Mouse (Mus musculus): Measurements from ENCODE around the gene Mast4. TPM values are rescaled to one million over a fixed set of nuclear protein-coding genes. Genes with fewer than 3 reads are reported as not detected.
"Not testable (repeated sequence)": the region's sequence is repeated elsewhere in the genome, so short reads cannot be mapped to it uniquely, and the experiment has no call there.

The Mast4 gene
- polyA plus RNA-seq, 1 experiment from 2014 or later, result 14.6 TPM

DNA sequence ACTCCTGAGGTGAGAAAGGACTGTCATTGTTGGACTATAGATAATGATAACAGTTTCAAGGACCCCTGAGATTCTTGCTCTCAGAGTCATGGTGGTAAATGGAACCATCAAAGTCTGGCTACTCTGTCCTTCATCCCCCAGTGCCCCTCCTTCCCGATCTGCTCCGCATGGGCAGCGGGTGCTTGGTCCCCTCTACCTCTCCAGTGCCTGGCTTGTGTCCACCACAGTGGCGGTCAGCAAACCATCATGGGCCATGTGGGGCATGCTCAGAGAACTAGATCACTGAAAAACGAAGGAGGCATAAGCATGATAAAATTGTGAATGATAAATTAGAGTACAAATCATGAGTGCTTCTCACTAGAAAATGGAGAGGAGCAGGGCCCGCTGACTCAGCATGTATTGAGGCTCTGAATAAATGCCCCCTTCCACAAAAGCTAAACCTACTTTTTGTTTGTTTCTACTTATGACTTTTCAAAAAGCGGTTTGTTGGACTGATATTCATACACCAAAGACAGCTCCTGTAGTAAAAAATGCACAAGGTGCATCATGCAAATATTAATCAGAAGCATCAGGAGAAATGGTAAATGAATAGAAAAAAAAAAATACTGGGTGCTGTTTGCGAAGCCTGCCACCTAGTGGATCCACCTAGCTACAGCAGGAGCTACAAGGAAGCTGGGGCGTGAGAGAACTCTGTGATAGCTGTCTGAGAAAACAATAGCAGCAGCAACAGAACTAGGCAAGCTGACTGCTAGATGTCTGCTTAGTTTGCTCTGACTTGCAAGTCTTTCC, 589.6 kb downstream of the Mast4 start:
- Histone ChIP-seq H3K4me2 (replicated peaks) (no peak overlapping the region), H3K27me3 (no peaks in the 10 kb centered on the region), H3K4me1 (peaks cover 4% of the 10 kb centered on the region; the same call in 1 of the 2 replicates), H3K4me3 (no peak overlapping the region), H3K9me3 (no peaks in the 10 kb centered on the region), H3K9ac (replicated peaks) (no peak overlapping the region), H3K27ac (replicated peaks) (no peak overlapping the region), H3K36me3 (no peaks in the 10 kb centered on the region)
- ATAC-seq (replicated peaks), result peak; percentile 20; the same call in 1 of the 2 replicates
- 66% methylated on average over 9 of the region's 9 CpGs for WGBS

DNA sequence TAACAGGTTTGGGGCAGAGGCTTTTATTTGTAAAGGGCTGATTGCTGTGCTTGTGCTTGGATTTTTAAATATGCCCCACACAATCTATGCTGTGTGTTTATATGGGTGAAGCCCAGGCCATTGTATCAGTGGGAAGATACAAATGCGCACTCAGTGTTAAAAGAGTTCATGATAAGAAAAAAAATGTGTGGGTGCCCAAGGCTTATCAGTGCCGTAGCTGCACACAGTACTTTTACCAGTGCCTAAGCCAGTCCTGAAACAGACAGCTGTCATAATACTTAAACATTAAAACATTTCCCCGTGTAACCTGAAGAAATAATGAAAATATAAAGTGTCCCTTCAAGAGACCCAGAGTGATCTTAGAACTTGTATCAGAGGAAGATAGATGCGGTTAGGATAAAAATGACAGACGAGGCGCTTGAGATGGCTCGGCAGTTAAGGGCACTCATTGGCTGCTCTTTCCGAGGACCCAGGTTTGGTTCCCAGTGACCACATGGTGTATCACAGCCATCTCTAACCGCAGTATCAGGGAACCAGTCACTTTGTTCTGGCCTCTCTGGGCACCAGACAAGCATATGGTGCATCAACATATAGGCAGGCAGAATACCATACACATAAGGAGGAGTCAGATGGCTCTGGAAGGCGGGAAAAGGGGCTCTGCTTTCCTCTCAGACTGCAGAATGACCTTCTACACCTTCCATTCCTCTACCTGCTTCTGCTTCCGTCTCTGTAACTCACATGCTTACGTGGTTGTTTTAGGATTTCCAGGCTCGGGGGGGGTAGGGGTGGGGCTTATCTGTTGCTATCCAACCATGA, 594.4 kb downstream of the Mast4 start:
- no peak for ATAC-seq (replicated peaks)
- WGBS, result 92% methylated on average over 13 of the region's 13 CpGs
- H3K4me3 ChIP-seq, result no peak overlapping the region
- no peak overlapping the region for H3K4me2 ChIP-seq (replicated peaks)
- H3K4me1 ChIP-seq, result no peaks in the 10 kb centered on the region
- no peaks in the 10 kb centered on the region for H3K27me3 ChIP-seq
- no peaks in the 10 kb centered on the region for H3K9me3 ChIP-seq
- H3K9ac ChIP-seq (replicated peaks), result no peak overlapping the region
- no peak overlapping the region for H3K27ac ChIP-seq (replicated peaks)
- peaks cover 3% of the 10 kb centered on the region; the same call in 1 of the 2 replicates for H3K36me3 ChIP-seq

- no peak for ATAC-seq (replicated peaks)
- WGBS, result 90% methylated on average over 7 of the region's 7 CpGs
- Histone ChIP-seq H3K36me3 (peaks cover 3% of the 10 kb centered on the region; the same call in 1 of the 2 replicates), H3K4me2 (replicated peaks) (no peak overlapping the region), H3K27me3 (no peaks in the 10 kb centered on the region), H3K9ac (replicated peaks) (no peak overlapping the region), H3K9me3 (no peaks in the 10 kb centered on the region), H3K27ac (replicated peaks) (no peak overlapping the region), H3K4me3 (no peak overlapping the region), H3K4me1 (no peaks in the 10 kb centered on the region)
Measured at GRCm38 (mm10) chr13:102737811-102738210, 596.5 kb downstream of the Mast4 start.

DNA sequence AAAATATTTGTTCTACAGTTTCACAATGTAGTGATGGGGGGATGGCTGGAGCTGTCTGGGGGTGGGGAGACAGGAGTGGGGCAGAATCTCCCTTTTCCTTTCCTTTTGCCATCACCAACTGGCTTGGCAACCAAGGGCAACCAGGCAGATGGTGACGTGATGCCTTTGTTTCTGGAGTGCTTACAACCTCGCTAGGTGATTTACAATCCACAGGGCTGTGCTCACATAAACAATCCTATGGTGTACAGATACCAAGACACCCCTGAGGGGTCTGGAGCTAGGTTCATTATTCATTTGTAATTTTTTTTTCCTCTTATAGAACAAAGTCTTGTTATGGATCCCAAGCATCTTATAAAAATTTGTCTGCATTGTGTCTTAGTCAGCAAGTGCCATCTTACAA, 601.2 kb downstream of the Mast4 start:
- WGBS, result 63% methylated on average over 2 of the region's 2 CpGs
- no peak for ATAC-seq (replicated peaks)
- H3K27ac ChIP-seq (replicated peaks), result no peak overlapping the region
- H3K4me3 ChIP-seq, result no peak overlapping the region
- H3K4me1 ChIP-seq, result no peaks in the 10 kb centered on the region
- no peaks in the 10 kb centered on the region for H3K9me3 ChIP-seq
- no peak overlapping the region for H3K9ac ChIP-seq (replicated peaks)
- H3K36me3 ChIP-seq, result no peaks in the 10 kb centered on the region; the same call in 1 of the 2 replicates
- H3K27me3 ChIP-seq, result no peaks in the 10 kb centered on the region
- no peak overlapping the region for H3K4me2 ChIP-seq (replicated peaks)

DNA sequence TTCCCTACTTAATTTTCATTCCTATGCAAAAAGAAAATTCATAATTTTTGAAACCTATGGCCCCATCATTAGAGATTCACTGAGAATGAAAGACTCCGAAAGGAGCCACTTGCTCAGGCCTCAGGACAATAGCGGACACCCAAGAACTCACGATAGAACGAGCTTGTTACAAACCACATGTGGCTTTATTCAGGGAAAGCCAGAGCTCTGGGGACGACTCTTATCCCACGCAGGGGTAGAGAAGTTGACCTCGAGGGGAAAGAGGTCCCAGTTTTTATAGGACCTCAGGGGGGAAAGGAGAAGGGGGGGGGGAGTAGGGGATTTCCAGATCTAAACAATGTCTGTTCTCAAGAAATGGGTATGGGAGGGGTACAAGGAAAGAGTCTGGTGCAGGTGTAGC, 605.3 kb downstream of the Mast4 start:
- 68% methylated on average over 7 of the region's 7 CpGs for WGBS

DNA sequence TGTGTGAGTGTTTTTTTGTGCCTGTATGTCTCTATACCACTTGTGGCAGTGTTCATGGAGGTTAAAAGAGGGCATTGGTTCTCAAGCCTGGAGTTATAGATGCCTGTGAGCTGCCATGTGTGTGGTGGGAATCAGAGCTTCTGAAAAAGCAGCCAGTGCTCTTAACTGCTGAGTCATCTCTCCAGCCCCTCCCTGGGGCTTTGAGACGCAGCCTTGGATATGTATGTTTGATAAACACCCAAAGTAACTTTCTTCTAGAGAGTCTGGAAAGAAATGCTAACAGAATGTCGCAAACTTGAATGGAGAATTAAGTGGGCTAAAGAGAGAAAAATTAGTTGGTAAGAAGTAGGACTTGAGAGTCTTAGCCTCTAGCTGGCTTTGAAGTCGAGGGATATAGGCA, 606.3 kb downstream of the Mast4 start:
- 85% methylated on average over 3 of the region's 3 CpGs for WGBS
- ATAC-seq (replicated peaks), result no peak
- Histone ChIP-seq H3K27ac (replicated peaks) (no peak overlapping the region), H3K4me1 (no peaks in the 10 kb centered on the region), H3K4me3 (no peak overlapping the region), H3K36me3 (no peaks in the 10 kb centered on the region), H3K9ac (replicated peaks) (no peak overlapping the region), H3K9me3 (no peaks in the 10 kb centered on the region), H3K4me2 (replicated peaks) (no peak overlapping the region), H3K27me3 (no peaks in the 10 kb centered on the region)

More for the DNA sequence above, 605.3 kb downstream of the Mast4 start:
- ATAC-seq (replicated peaks); H3K9ac ChIP-seq (replicated peaks); H3K27me3 ChIP-seq; H3K4me3 ChIP-seq; H3K9me3 ChIP-seq; H3K4me2 ChIP-seq (replicated peaks); H3K4me1 ChIP-seq; H3K27ac ChIP-seq (replicated peaks); H3K36me3 ChIP-seq: not testable (repeated sequence)

DNA sequence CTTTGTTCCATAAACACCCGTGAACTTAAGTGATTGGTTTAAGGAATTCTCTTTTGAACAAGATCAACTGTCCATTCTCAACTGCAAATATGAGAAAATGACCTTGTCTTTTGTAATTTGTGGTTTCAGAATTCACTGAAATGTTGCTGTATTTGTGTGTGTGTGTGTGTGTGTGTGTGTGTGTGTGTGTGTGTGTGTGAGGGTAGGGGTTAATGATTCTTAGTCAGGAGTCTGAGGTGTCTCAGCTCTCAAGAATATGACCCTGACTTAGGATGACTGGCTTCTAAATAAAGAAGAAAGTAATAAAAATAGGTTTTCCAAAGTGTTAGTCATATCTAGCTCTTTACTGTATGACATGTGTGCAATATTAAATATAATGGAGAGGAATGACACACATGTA, 607.4 kb downstream of the Mast4 start:
- no peak overlapping the region for H3K4me2 ChIP-seq (replicated peaks)
- ATAC-seq (replicated peaks), result no peak
- no peaks in the 10 kb centered on the region for H3K9me3 ChIP-seq
- no peak overlapping the region for H3K4me3 ChIP-seq
- no peaks in the 10 kb centered on the region for H3K27me3 ChIP-seq
- WGBS, result 37% methylated on average over 1 of the region's 1 CpGs
- H3K4me1 ChIP-seq, result no peaks in the 10 kb centered on the region
- H3K27ac ChIP-seq (replicated peaks), result no peak overlapping the region
- H3K36me3 ChIP-seq, result no peaks in the 10 kb centered on the region
- no peak overlapping the region for H3K9ac ChIP-seq (replicated peaks)

GRCm38 (mm10) chr13:102725906-102726305, 608.4 kb downstream of the Mast4 start:
- no peak overlapping the region for H3K27ac ChIP-seq (replicated peaks)
- no peak for ATAC-seq (replicated peaks)
- no peak overlapping the region for H3K4me2 ChIP-seq (replicated peaks)

DNA sequence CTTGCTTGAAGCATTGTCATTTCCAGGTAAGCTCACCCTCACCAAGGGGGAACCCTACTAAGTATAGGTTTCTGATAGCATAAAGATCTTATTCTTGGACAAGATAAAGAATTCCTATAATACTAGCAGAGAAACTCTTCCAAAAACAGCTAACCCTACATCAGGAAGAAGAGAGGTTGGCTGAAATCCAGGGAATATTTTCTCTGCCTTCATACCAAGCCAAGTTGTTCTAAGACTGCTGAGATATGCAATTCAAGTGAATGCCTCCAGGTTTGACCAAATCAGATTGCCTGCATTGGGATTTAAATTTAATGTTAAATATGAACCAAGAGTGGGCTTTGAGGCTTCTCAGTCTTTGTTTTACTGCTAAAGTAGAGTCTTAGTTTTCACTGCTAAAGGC, 608.9 kb downstream of the Mast4 start:
- no peaks in the 10 kb centered on the region for H3K9me3 ChIP-seq
- H3K27me3 ChIP-seq, result no peaks in the 10 kb centered on the region
- H3K36me3 ChIP-seq, result no peaks in the 10 kb centered on the region
- no peak overlapping the region for H3K9ac ChIP-seq (replicated peaks)
- H3K4me2 ChIP-seq (replicated peaks), result no peak overlapping the region
- H3K27ac ChIP-seq (replicated peaks), result no peak overlapping the region
- no peaks in the 10 kb centered on the region for H3K4me1 ChIP-seq
- ATAC-seq (replicated peaks), result no peak
- no peak overlapping the region for H3K4me3 ChIP-seq

More at GRCm38 (mm10) chr13:102725906-102726305, 608.4 kb downstream of the Mast4 start:
- no peaks in the 10 kb centered on the region for H3K9me3 ChIP-seq
- no peaks in the 10 kb centered on the region for H3K27me3 ChIP-seq
- WGBS, result 75% methylated on average over 2 of the region's 2 CpGs
- no peaks in the 10 kb centered on the region for H3K36me3 ChIP-seq
- no peak overlapping the region for H3K9ac ChIP-seq (replicated peaks)
- H3K4me1 ChIP-seq, result no peaks in the 10 kb centered on the region
- H3K4me3 ChIP-seq, result no peak overlapping the region

DNA sequence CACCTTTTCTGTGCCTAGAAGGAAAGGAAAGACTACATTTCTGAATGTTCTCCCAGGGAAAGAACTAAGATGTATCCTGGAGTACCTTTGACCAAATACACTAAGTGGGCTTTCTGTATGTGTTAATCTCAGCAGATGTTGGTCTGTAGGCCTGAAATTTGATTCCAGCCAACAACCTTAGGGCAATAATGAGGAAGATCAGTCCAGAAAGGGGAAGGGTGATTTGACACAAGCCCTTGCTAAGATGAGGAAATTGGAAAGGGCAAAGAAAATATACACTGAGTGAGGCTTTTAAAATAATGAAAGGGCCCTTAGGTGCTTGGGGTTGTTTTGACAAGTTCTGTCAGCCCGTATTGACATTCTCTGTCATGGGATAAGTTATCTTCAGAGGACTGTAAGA, 617.3 kb downstream of the Mast4 start:
- no peaks in the 10 kb centered on the region for H3K9me3 ChIP-seq
- H3K4me3 ChIP-seq, result no peak overlapping the region
- ATAC-seq (replicated peaks), result no peak
- no peaks in the 10 kb centered on the region for H3K36me3 ChIP-seq
- 86% methylated on average over 1 of the region's 1 CpGs for WGBS
- no peaks in the 10 kb centered on the region for H3K27me3 ChIP-seq
- no peak overlapping the region for H3K9ac ChIP-seq (replicated peaks)
- no peak overlapping the region for H3K4me2 ChIP-seq (replicated peaks)
- H3K4me1 ChIP-seq, result no peaks in the 10 kb centered on the region
- H3K27ac ChIP-seq (replicated peaks), result no peak overlapping the region

- no peak overlapping the region for H3K4me3 ChIP-seq
- 93% methylated on average over 3 of the region's 3 CpGs for WGBS
Measured at GRCm38 (mm10) chr13:102700744-102701143, 633.6 kb downstream of the Mast4 start.

DNA sequence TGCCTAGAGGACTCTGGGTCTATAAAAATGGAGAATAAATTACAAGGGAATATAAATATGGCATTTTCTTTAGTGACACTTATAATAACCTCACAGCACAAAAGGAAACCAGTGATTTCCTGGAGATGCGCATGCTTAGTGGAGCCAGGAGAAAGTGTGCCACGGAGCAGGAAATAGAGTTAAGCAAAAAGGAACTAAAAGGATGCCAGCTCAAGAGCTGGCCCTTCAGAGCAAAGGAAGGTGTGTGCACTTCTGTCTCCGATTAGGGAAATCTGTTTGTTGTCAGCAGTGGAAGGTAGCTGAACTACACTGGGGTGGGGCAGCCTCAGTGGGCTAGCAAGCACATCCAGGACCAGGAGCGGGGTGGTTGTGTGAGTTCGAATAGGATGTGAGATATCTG, 634.1 kb downstream of the Mast4 start:
- H3K4me2 ChIP-seq (replicated peaks), result no peak overlapping the region
- H3K36me3 ChIP-seq, result no peaks in the 10 kb centered on the region
- WGBS, result 93% methylated on average over 5 of the region's 5 CpGs
- no peaks in the 10 kb centered on the region for H3K9me3 ChIP-seq
- peaks cover 15% of the 10 kb centered on the region for H3K4me1 ChIP-seq
- H3K9ac ChIP-seq (replicated peaks), result no peak overlapping the region
- no peaks in the 10 kb centered on the region for H3K27me3 ChIP-seq
- no peak overlapping the region for H3K27ac ChIP-seq (replicated peaks)
- no peak for ATAC-seq (replicated peaks)
- no peak overlapping the region for H3K4me3 ChIP-seq

More at GRCm38 (mm10) chr13:102700744-102701143, 633.6 kb downstream of the Mast4 start:
- Histone ChIP-seq H3K9me3 (no peaks in the 10 kb centered on the region), H3K27ac (replicated peaks) (no peak overlapping the region), H3K4me1 (peaks cover 15% of the 10 kb centered on the region), H3K9ac (replicated peaks) (no peak overlapping the region), H3K4me2 (replicated peaks) (no peak overlapping the region), H3K27me3 (no peaks in the 10 kb centered on the region), H3K36me3 (no peaks in the 10 kb centered on the region)
- ATAC-seq (replicated peaks), result no peak
